Mouse (Mus musculus): Measurements from ENCODE around the gene Usp22.
A peak's percentile ranks its signal among the peaks of the same experiment; 100 is the strongest.
"Not testable (repeated sequence)": the region's sequence is repeated elsewhere in the genome, so short reads cannot be mapped to it uniquely, and the experiment has no call there.

Gene Usp22

DNA sequence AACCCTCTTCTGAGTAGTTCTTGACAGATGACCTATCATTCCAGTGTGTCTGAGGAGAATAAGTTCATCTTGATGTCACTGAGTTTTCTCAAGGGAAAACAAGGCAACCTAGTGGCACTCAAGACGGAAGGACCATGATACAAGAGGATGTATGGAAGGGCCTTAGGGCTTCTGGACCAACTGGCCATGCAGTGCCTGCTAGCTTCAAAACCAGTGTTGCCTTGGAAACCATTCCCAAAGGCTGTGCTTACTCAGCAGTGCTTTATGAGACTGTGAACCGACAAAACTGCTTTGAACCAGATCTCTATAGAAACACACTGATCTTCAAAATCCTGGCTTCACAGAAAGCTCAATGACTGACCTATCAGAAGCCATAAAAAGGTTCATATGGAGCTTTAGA lies 15.9 kb upstream of the Usp22 start:
- no peak for DNase-seq (ENCODE audit: low spot score in 2 of 2)

DNA sequence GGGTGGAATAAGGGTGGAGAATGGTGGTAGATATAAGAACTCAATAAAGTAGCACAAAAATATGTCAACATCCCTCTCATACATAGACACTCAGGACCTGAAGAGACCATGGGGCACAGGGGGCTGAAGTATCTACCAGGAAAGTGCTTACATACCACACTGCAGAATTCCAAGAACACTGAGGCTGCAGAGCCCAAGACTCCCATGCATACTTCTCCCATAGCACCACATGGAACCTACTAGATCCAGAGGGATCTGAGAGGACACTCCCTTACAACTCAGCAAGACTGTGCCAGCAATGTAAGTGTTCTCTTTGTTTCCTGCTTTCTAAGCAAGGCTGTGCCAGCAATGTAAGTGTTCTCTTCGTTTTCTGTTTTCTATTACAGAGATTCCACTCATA lies 9.0 kb upstream of the Usp22 start:
- DNase-seq (ENCODE audit: low spot score in 2 of 2), result no peak

DNA sequence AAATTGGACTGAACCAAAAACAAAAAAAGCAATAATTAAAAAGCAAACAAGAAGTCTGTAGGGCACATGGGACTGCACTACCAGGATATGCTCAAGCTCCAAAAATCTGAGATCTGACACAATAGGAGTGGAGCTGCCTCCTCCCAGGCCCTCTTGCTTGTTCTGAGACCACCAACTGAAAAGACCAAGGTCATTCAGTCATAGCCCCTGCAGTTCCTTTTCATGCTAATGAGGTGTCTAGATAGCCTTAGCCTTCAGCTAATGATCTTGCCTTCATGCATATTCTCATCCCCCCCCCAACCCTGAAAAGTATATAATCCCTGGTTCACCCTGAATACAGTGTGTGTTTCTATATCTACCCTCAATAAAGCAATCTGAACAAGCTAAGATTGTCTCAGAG lies 6.8 kb upstream of the Usp22 start:
- no peak for DNase-seq (ENCODE audit: low spot score in 2 of 2)

DNA sequence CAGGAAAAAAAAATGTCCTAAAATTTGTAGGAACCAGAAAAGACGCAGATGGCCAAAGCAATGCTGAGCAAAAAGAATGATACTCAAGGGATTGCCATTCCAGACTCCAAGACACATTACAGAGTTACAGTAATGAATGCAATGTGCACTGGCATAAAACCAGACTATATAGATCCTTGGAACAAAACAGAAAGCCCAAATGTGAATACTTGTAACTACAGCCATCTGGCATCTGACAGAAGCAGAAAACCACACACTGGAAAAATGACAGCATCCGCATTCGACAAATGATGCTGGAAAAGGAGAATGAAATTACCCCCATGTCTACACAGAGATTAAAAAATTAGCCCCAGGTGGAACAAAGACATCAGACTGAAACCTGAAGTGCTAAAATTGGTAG lies 5.5 kb upstream of the Usp22 start:
- DNase-seq (ENCODE audit: low spot score in 2 of 2), result no peak

DNA sequence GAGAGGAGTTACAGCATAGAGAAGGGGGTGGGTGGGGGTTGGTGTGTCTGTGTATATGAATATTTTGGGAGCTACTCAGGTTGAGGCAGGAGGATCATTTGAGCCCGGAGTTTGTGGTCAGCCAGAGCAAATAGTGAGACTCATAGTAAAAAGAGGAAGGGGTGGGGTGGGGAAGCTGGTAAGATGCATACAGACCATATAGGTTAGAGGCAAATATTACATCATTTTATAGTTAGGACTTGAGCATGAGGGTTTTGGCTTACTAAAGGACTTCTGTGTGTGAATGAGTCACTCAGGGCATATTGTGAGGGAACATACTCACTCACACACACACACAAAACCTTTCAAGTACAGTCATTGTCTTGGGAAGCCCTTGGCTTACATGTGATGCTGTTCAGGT lies 1.5 kb upstream of the Usp22 start:
- DNase-seq (ENCODE audit: low spot score in 2 of 2), result no peak

DNA sequence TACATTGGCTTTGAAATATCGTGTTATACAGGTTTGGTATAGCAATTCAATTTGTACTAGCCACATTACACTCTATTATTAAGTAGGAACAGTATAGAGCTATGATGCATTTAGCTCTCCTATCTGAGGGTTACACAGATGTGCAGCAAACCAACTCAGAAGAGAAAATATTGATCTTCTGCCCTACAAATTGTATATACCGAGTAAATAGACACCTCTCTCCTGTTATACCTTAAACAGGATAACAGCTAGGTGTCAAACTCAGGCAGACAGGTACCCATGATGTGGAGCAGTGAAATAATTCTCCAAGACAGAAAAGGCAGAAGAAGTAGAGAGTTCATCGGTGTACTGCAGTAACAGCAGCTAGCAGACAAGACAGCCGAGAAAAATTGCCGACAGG lies 923 bp upstream of the Usp22 start:
- DNase-seq (ENCODE audit: low spot score in 2 of 2), result no peak

DNA sequence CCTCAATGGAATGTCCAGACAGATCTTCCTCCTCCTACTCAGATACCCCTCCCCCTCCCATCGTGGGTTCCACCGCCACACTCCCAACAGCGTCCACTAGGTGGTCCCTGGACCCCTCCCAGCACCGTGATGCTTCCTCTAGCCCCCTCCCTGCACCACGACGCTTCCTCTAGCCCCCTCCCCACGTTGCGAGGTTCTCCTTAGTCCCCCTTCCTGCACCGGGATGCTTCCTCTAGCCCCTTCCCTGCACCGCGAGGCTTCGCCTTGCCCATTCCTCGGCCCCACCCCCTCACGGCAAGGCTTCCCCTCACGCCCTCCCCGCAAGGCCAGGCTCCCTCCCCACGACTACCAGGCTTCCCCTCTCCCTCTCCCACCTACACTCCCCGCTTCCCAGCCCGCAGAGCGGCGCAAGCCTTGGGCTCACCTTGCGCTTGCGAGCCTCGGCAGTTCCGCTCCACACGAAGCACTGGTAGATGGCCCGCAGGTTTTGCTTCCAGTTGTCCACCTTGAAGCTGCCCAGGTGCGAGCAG lies 499 bp downstream of the Usp22 start:
- DNase-seq (ENCODE audit: low spot score in 2 of 2), result peak; percentile 50 to 77

DNA sequence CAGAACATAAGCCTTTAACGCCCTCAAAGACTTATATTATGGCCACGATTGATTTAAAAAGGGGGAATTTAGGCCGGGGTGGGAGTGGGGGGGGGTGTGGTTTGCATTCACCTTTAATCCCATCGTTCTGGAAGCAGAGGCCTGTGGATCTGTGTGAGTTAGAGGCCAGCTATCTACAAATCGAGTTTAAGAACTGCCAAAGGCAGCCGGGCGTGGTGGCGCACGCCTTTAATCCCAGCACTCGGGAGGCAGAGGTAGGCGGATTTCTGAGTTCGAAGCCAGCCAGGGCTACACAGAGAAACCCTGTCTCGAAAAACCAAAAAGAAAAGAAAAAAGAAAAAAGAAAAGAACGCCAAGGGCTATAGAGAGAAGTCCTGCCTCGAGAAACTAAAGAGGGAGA lies 1.4 kb downstream of the Usp22 start:
- DNase-seq (ENCODE audit: low spot score in 2 of 2), result not testable (repeated sequence)

DNA sequence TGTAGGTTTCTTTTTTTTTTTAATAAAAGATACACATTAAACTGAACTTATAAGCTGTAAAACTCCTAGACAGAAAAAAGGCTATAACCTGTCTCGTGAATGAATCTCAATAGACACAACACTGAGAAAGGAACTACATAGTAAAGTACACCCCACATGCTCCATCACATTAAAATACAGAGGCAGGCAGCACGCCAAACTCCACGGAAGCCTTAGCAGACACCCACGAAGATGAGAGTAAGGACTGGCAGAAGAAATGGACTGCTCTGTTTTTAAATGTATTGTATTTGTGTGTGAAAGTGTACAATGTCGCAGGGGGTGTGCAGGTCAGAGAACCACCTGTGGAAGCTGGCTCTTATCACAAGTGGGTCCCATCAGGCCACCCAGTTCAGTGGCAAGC lies 4.7 kb downstream of the Usp22 start:
- no peak for DNase-seq (ENCODE audit: low spot score in 2 of 2)

DNA sequence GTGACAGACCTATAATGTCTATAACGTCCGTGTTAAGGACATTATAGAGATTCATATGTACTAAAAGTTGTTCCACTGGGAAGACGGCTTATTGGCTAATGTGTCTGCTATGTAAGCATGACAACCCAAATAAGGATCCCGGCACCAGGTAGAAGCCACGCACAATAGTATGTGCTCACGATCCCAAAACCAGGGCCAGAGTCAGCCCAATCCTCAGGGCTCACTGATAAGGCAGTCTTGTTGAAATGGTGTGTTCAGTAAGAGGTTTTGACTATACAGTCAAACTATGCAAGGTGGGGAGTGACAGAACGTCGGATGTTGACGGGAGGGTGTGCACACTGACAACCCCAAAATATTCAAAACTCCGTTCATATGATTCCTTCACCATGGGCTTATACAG lies 10.0 kb downstream of the Usp22 start:
- no peak for DNase-seq (ENCODE audit: low spot score in 2 of 2)

DNA sequence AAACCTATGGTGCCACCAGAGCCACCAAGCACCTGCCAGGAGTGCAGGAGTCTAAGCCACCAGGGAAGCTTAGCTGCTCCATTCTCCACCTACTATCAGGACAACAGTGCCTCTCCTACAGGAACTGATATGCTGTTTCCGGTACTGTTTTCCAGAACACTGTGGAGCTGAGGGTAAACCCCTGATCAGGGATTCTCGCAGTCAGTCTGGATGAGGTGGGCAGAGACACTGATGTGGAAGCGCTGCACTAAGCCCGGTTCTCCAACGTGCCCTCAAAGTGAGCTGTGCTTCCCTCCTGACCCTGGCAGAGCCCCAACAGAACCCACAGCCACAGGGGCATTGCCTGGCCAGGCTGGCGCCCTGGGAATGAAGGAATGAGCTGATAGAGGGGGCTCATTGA lies 10.5 kb downstream of the Usp22 start:
- no peak for DNase-seq (ENCODE audit: low spot score in 2 of 2)

DNA sequence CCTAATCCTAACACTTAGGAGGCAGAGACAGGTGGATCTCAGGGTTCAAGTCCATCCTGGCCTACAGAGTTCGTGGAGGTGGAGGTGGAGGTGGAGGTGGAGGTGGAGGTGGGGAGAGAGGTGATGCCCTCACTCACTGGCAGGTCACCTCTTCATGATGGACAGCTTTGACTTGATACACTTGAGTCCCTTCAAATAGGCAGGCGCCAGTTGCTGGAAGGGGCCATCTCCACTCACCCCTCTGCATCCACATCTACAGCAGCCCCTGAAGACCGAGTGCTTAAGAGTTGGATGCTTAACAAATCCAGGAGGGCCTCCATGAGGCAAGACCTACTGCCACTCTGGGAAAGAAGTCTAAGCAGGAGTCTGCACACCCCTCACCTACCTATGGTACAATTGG lies 11.5 kb downstream of the Usp22 start:
- no peak for DNase-seq (ENCODE audit: low spot score in 2 of 2)

DNA sequence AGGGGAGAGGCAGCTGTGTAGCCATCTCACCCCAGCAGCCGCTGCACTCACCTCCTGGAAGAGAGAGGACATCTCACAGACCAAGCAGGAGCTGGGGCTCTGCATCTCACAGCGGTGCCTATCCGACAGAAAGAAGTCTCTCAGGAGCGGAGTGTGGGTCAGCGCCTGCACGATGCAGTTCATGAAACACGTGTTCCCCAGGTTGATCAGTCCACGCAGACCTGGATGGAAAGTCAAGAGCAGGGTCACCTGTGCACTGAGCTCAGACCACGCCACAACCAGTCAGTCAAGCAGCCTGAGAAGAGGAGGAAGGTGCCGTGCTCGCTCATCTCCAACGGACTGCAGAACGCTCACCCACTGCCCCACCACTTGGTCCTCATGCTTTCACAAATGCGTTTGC lies 12.1 kb downstream of the Usp22 start:
- no peak for DNase-seq (ENCODE audit: low spot score in 2 of 2)

DNA sequence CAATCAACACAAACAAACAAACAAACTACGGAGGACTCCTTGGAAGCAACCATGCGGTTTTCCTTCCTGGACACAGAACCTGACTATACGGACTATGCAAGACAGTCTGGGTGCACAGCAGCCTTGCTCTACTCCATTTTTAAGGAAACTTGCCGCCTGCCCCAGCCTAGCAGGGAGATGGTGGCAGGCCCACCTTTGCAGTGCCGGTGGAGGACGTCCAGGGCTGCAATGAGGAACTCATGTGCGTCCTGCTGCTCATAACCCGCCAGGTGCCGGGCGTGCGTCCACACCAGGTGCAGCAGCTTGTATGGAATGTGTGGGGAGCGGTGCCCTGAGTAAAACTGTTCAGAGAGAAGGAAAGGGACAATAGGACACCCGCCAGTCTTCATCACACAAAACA lies 13.7 kb downstream of the Usp22 start:
- DNase-seq (ENCODE audit: low spot score in 2 of 2), result no peak

DNA sequence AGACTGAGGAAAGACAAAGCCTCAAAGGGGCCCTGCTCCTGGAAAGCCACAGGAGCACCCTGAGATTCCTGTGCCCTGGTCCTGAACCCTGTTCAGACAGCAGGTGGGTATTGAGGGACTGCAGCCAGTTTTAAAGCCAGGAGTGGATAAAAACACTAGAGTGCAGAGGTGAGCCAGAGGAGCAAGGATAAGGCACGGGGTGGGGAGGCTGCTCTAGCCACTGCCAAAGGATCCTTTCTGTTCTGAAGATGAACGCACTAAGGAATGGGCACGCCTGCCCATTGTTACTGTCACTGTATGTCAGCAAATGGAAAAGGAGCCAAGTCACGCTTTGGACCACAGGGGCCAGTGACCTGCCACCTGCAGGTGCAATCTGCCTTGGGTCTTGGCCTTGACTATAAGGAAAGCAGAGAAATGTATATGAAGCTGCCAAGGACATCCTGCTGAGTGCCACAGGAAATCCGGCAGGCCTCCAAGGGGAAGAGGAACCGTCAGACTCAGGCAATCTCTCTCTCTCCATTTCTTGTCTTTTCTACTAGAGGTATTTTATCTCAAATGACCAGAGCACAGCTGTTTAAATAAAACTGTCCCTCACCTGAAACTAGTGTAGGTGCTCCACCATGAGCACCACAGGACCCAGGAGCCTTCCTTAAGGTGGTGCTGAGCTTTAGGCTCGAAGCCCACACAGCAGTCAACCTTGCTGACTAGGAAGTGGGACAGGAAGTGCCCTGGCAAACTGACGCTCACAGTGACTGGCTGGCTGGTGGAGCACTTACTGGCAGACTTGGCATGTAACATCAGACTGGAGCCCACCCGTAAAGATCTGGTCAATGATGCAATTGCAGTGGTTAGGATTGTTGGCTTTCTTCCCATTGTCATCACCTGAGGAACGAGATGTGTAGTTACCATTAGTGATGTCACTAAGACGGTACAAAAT lies 14.8 kb downstream of the Usp22 start:
- DNase-seq (ENCODE audit: low spot score in 2 of 2), result no peak

DNA sequence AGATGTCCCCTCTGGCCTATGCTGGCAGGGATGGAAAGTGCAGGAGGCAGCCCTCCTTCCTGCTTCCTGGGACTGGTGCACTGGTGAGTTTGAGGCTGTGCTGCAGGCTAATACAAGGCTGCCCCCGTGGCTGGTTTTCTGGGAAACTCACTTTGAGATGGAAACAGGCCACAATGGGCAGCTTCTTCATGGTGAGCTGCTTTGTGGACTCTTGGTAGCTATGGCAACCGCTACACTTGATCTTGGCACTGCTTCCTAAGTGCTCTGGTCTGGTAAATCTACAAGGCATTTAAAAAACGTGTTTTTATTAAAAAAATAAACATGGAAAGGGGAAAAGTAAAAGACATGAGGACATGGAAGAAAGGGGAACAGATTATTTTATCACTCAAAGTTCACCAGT lies 16.7 kb downstream of the Usp22 start:
- no peak for DNase-seq (ENCODE audit: low spot score in 2 of 2)

DNA sequence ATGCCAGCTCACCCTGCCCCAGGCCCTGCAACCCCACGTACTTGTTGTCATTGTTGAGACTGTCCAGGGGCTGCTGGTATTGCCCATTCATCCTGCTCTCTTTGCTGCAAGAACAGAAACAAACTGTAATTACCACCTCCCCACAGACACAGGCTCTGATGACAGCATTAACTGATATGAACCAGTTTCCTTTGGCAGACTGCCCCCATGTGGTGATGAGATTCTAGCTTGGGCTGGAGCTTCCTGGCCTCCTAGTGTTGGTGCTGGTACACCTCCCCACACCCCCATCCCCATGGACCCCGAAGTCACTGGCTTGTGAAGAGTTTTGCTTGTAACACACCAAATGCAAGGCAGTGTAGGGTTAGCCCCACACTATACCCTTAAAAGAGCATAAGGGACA lies 19.1 kb downstream of the Usp22 start:
- DNase-seq (ENCODE audit: low spot score in 2 of 2), result no peak

DNA sequence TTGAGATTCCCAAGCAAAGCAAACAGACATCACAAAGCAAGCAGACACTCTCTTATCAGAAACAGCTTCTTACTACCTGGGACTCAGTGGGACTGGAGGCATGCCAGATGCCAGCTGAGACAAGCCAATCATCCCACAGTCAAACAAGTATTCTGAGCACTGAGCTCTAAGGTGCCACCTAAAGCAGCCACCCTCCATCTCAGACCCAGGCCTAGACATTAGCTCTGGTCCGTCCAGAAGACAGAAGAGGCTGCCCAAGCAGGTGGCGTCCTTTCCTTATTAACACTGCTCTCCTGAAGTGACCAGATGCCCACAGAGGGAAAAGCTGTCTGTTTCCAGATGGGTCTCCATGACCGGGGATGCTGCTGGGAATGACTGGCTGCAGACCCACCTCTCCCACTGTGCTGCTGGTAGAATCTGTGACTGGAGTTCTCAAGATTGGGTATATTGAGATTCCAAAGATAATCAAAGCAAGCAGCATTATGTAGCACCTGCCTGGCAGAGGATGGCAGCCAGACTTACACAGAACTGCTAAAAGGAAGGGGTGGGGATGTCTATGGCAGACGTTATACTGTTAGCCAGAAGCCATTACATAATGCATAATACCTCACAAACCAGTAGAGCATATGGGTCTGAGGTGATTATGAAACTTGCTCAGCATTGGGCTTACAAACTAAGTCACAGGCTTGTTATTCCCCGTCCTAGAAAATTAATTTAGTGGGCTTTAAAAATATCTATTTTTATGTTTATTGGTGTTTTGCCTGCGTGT lies 24.4 kb downstream of the Usp22 start:
- DNase-seq (ENCODE audit: low spot score in 2 of 2), result no peak

DNA sequence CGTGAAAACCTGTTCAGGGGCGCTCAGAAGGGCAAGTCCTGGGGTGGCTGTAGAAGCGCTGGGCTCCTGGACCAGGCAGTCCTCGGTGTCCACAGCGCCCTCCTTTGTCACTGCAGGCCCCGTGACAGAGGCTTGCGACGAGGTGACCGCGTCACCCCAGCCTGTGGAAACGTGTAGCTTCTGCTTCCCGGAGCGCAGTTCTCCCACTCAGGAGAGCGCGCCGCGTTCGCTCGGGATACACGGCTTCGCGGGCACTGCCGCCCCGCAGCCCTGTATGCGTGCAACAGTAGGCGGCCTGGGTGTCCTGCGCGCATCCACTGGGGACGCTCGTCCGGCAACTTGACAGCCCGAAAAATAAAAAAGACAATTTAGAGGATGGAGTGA lies 27.6 kb downstream of the Usp22 start:
- DNase-seq (ENCODE audit: low spot score in 2 of 2), result peak in 1 of 2 experiments; percentile 38

DNA sequence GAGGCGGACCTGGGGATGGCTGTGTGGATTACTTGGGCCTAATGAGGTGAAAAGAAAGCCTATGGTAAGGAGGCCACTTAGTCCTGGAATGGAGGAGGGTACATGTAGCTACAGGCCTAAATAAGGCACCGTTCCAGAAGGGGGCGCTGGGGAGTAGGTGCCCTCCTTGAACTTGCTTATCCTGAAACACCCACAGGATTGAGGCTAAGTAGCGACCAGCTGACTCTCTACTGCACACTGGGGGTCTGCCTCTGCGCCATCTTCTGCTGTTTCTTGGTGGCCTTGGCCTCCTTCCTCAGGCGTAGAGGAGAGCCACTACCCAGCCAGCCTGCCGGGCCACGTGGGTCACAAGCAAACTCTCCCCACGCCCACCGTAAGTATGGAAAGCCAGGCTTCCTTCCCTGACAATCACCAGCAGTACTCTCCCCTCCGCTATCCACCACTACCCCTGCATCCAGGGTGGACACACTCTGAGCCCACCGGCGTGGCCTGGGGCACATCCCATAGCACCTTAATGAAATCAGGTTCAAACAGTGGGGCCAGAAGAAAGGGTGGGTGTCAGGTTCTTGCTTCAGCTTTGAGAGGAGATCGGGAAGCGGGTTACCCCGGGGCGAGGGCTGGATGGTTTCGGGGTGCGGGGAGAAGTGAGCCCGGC lies 28.1 kb downstream of the Usp22 start:
- peak in 1 of 2 experiments; percentile 36 for DNase-seq (ENCODE audit: low spot score in 2 of 2)

DNA sequence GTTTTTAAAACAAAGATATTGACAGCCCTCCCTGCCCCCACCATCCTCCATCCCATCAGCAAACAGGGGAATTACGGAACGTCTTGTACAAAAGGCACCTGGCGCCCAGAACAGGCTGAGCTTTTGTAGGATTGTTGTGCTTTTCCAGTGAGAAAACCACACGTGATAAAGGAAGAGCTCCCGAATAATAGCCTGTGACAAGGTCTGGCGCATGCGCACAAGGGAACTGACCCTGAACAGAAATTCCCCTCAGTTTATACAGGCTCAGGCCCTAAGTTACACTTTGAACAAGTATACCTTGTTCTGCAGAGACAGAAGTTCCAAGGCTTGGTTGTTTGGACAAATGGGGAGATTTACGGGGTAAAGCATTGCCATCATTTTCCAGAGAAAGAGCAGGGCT lies 29.3 kb downstream of the Usp22 start:
- DNase-seq (ENCODE audit: low spot score in 2 of 2), result no peak

Data from cerebellum, postnatal 4 days (tissue).